Mouse (Mus musculus) thymus, adult 18-20 months (tissue): ENCODE measurements around the gene Hck.
A peak's percentile ranks its signal among the peaks of the same experiment; 100 is the strongest.

ENCODE experiments used
- DNase-seq, 2 experiments: peaks; one replicate each; pipeline ENCODE4 v3.0.0; 2022; ENCODE audit warnings: mixed read lengths in 2 of 2

Gene Hck

GRCm38 (mm10) chr2:153107046-153107766, 1.1 kb upstream of the Hck start:
- DNase-seq: no peak

GRCm38 (mm10) chr2:153107802-153108201, 466 bp upstream of the Hck start:
- no peak for DNase-seq

GRCm38 (mm10) chr2:153109596-153109995, 1.3 kb downstream of the Hck start:
- no peak for DNase-seq

GRCm38 (mm10) chr2:153111298-153111697, 3.0 kb downstream of the Hck start:
- no peak for DNase-seq

GRCm38 (mm10) chr2:153115679-153116081, 7.4 kb downstream of the Hck start:
- no peak for DNase-seq

- DNase-seq: no peak
Measured at GRCm38 (mm10) chr2:153117051-153117486, 8.8 kb downstream of the Hck start.

GRCm38 (mm10) chr2:153119488-153119887, 11.2 kb downstream of the Hck start:
- no peak for DNase-seq

- no peak for DNase-seq
Measured at GRCm38 (mm10) chr2:153120126-153120525, 11.9 kb downstream of the Hck start.

GRCm38 (mm10) chr2:153121821-153122615, 13.8 kb downstream of the Hck start:
- no peak for DNase-seq

- no peak for DNase-seq
Measured at GRCm38 (mm10) chr2:153122701-153123100, 14.4 kb downstream of the Hck start.

GRCm38 (mm10) chr2:153125875-153126274, 17.6 kb downstream of the Hck start:
- DNase-seq: no peak

- DNase-seq: peak in 1 of 2 experiments; percentile 14
Measured at GRCm38 (mm10) chr2:153131019-153131418, 22.8 kb downstream of the Hck start.

GRCm38 (mm10) chr2:153134237-153134636, 26.0 kb downstream of the Hck start:
- DNase-seq: no peak

GRCm38 (mm10) chr2:153136211-153136610, 27.9 kb downstream of the Hck start:
- DNase-seq: no peak

- DNase-seq: no peak
Measured at GRCm38 (mm10) chr2:153139158-153139557, 30.9 kb downstream of the Hck start.

- DNase-seq: no peak
Measured at GRCm38 (mm10) chr2:153139996-153140613, 31.8 kb downstream of the Hck start.

- DNase-seq: no peak
Measured at GRCm38 (mm10) chr2:153142620-153143199, 34.4 kb downstream of the Hck start.

- DNase-seq: no peak
Measured at GRCm38 (mm10) chr2:153145346-153145745, 37.1 kb downstream of the Hck start.

- no peak for DNase-seq
Measured at GRCm38 (mm10) chr2:153147236-153147635, 39.0 kb downstream of the Hck start.

GRCm38 (mm10) chr2:153147715-153148114, 39.4 kb downstream of the Hck start:
- DNase-seq: peak; percentile 26 to 36

- DNase-seq: no peak
Measured at GRCm38 (mm10) chr2:153149742-153150141, 41.5 kb downstream of the Hck start.

GRCm38 (mm10) chr2:153151026-153151425, 42.8 kb downstream of the Hck start:
- DNase-seq: no peak
